Mouse (Mus musculus) MEL (cell line): ENCODE data around the gene Gm20695. TPM values are rescaled to one million over a fixed set of nuclear protein-coding genes. Genes with fewer than 3 reads are reported as not detected.

Experiments used
- DNase-seq: peaks from one replicate; pipeline ENCODE4 v3.0.0; 2011; ENCODE audit warnings: low read depth, low spot score
- H3K27ac ChIP-seq: 2 replicates; pipeline ENCODE4 v1.5.1; 2012; ENCODE audit warnings: low read depth, mild to moderate bottlenecking, control low read depth, low read length, moderate library complexity; ENCODE audit not compliant: control insufficient read depth
- H3K27me3 ChIP-seq, 2 experiments: fragments of 150-350 bp in 1 of 2; sonication (generic) in 1 of 2; 2 replicates each; pipeline ENCODE4 v1.6.1; 2012; ENCODE audit warnings: low read length in 2 of 2, mild to moderate bottlenecking in 2 of 2, improper control_type of control experiment in 1 of 2, moderate library complexity in 1 of 2; ENCODE audit not compliant: insufficient read depth in 2 of 2, control insufficient read depth in 1 of 2
- H3K36me3 ChIP-seq, 2 experiments: 2 replicates each; pipeline ENCODE4 v1.6.1; 2012 to 2014; ENCODE audit warnings: low read length in 2 of 2, improper control_type of control experiment in 1 of 2, inconsistent platforms in 1 of 2, mild to moderate bottlenecking in 1 of 2; ENCODE audit not compliant: insufficient read depth in 2 of 2, control insufficient read depth in 1 of 2
- H3K4me1 ChIP-seq, 2 experiments: fragments of 150-350 bp in 1 of 2; sonication (generic) in 1 of 2; 2 replicates each; pipeline ENCODE4 v1.6.1; 2012; ENCODE audit warnings: low read length in 2 of 2, improper control_type of control experiment in 1 of 2, mild to moderate bottlenecking in 1 of 2; ENCODE audit not compliant: insufficient read depth in 2 of 2, control insufficient read depth in 1 of 2
- H3K4me3 ChIP-seq, 2 experiments: fragments of 150-350 bp in 1 of 2; sonication (generic) in 1 of 2; 2 replicates each; pipeline ENCODE4 v1.5.1; 2012; ENCODE audit warnings: low read depth in 2 of 2, low read length in 2 of 2, mild to moderate bottlenecking in 2 of 2, moderate library complexity in 2 of 2, control low read depth in 1 of 2, improper control_type of control experiment in 1 of 2; ENCODE audit not compliant: control insufficient read depth in 1 of 2, insufficient read depth in 1 of 2
- H3K79me2 ChIP-seq: 2 replicates; pipeline ENCODE4 v1.6.1; 2012; ENCODE audit warnings: mild to moderate bottlenecking, low read length, moderate library complexity; ENCODE audit not compliant: control insufficient read depth, poor library complexity, insufficient read depth
- H3K9ac ChIP-seq: 2 replicates; pipeline ENCODE4 v1.6.1; 2012; ENCODE audit warnings: low read depth, mild to moderate bottlenecking, control low read depth, low read length, moderate library complexity; ENCODE audit not compliant: control insufficient read depth, poor library complexity, severe bottlenecking
- H3K9me3 ChIP-seq: fragments of 150-350 bp; sonication (generic); replicated peaks from 2 replicates; pipeline ENCODE4 v1.6.1; 2012; ENCODE audit warnings: mild to moderate bottlenecking, low read length, improper control_type of control experiment, moderate library complexity; ENCODE audit not compliant: insufficient read depth
- CHD1 ChIP-seq: IDR thresholded peaks from 2 replicates; pipeline ENCODE4 v1.6.1; 2012; ENCODE audit warnings: low read depth, mild to moderate bottlenecking, inconsistent platforms, low read length, improper control_type of control experiment
- CTCF ChIP-seq, 3 experiments: IDR thresholded peaks in 2 of 3; conservative IDR thresholded peaks in 1 of 3; 2 replicates each; pipeline ENCODE4 v1.5.1; 2011 to 2012; ENCODE audit warnings: low read length in 3 of 3, low read depth in 2 of 3, mild to moderate bottlenecking in 2 of 3, improper control_type of control experiment in 1 of 3, inconsistent platforms in 1 of 3, mixed read lengths in 1 of 3, moderate library complexity in 1 of 3; ENCODE audit not compliant: control insufficient read depth in 1 of 3, insufficient read depth in 1 of 3, poor library complexity in 1 of 3, severe bottlenecking in 1 of 3
- EP300 ChIP-seq, 2 experiments: IDR thresholded peaks; 2 replicates each; pipeline ENCODE4 v1.6.1; 2011; ENCODE audit warnings: improper control_type of control experiment in 2 of 2, low read length in 2 of 2, low read depth in 1 of 2, mild to moderate bottlenecking in 1 of 2
- ETS1 ChIP-seq: IDR thresholded peaks from 2 replicates; pipeline ENCODE4 v1.6.1; 2012; ENCODE audit warnings: low read depth, mild to moderate bottlenecking, inconsistent platforms, low read length, improper control_type of control experiment, moderate library complexity
- GABPA ChIP-seq: IDR thresholded peaks from 2 replicates; pipeline ENCODE4 v1.6.1; 2012; ENCODE audit warnings: low read depth, mild to moderate bottlenecking, inconsistent platforms, low read length, improper control_type of control experiment, moderate library complexity
- GATA1 ChIP-seq: IDR thresholded peaks from 2 replicates; pipeline ENCODE4 v1.6.1; 2011; ENCODE audit warnings: low read depth, low read length, improper control_type of control experiment
- MAFK ChIP-seq: IDR thresholded peaks from 2 replicates; pipeline ENCODE4 v1.6.1; 2011; ENCODE audit warnings: low read depth, mild to moderate bottlenecking, low read length, improper control_type of control experiment, borderline replicate concordance
- MAX ChIP-seq: IDR thresholded peaks from 2 replicates; pipeline ENCODE4 v1.6.1; 2011; ENCODE audit warnings: low read length, improper control_type of control experiment
- MXI1 ChIP-seq: IDR thresholded peaks from 2 replicates; pipeline ENCODE4 v1.6.1; 2011; ENCODE audit warnings: mild to moderate bottlenecking, low read depth, low read length, improper control_type of control experiment
- MYB ChIP-seq: IDR thresholded peaks from 2 replicates; pipeline ENCODE4 v1.6.1; 2011; ENCODE audit warnings: mild to moderate bottlenecking, low read depth, low read length, improper control_type of control experiment
- MYC ChIP-seq: IDR thresholded peaks from 2 replicates; pipeline ENCODE4 v1.6.1; 2011; ENCODE audit warnings: low read depth, mild to moderate bottlenecking, low read length, improper control_type of control experiment, moderate library complexity
- NELFE ChIP-seq: IDR thresholded peaks from 2 replicates; pipeline ENCODE4 v1.6.1; 2011; ENCODE audit warnings: low read depth, low read length, improper control_type of control experiment
- POLR2AphosphoS2 ChIP-seq: IDR thresholded peaks from 2 replicates; pipeline ENCODE4 v1.6.1; 2011; ENCODE audit warnings: low read length, improper control_type of control experiment
- RAD21 ChIP-seq: IDR thresholded peaks from 2 replicates; pipeline ENCODE4 v1.6.1; 2011; ENCODE audit warnings: mild to moderate bottlenecking, low read depth, low read length, improper control_type of control experiment
- SIN3A ChIP-seq: IDR thresholded peaks from 2 replicates; pipeline ENCODE4 v1.6.1; 2012; ENCODE audit warnings: low read length, improper control_type of control experiment, inconsistent platforms
- TAL1 ChIP-seq: IDR thresholded peaks from 2 replicates; pipeline ENCODE4 v1.6.1; 2012; ENCODE audit warnings: mild to moderate bottlenecking, inconsistent platforms, low read length, moderate library complexity, mixed read lengths
- USF1 ChIP-seq: IDR thresholded peaks from 2 replicates; pipeline ENCODE4 v1.6.1; 2014; ENCODE audit warnings: low read depth, mild to moderate bottlenecking, inconsistent platforms, low read length, improper control_type of control experiment, moderate library complexity
- ZC3H11A ChIP-seq: IDR thresholded peaks from 2 replicates; pipeline ENCODE4 v1.6.1; 2012; ENCODE audit warnings: low read depth, mild to moderate bottlenecking, inconsistent platforms, low read length, improper control_type of control experiment
- ZKSCAN1 ChIP-seq: IDR thresholded peaks from 2 replicates; pipeline ENCODE4 v1.6.1; 2012; ENCODE audit warnings: low read depth, mild to moderate bottlenecking, inconsistent platforms, low read length, improper control_type of control experiment, moderate library complexity
- ZMIZ1 ChIP-seq: IDR thresholded peaks from 2 replicates; pipeline ENCODE4 v1.6.1; 2012; ENCODE audit warnings: low read depth, mild to moderate bottlenecking, inconsistent platforms, low read length, improper control_type of control experiment, moderate library complexity
- polyA plus RNA-seq, 2 experiments: library from polyadenylated mRNA; stranded (reverse) in 1 of 2; unstranded in 1 of 2; fragments of >175 nt in 1 of 2; fragments of >200 nt in 1 of 2; gene quantifications; 2 replicates each; pipeline versions ENCODE4 v1.2.1 to v1.2.4; 2012; ENCODE audit warnings: low replicate concordance in 2 of 2, low read depth in 1 of 2; ENCODE audit not compliant: insufficient read length in 2 of 2, insufficient read depth in 1 of 2, missing spikeins in 1 of 2
- total RNA-seq: library from RNA; depleted of rRNA; stranded (reverse); fragments of 300-350 nt; gene quantifications from 2 replicates; pipeline ENCODE4 v1.2.3, GENCODE M21; 2012

The Gm20695 gene
- total and polyA plus RNA-seq, 3 experiments: 0.62 TPM; not detected in 2

DNA sequence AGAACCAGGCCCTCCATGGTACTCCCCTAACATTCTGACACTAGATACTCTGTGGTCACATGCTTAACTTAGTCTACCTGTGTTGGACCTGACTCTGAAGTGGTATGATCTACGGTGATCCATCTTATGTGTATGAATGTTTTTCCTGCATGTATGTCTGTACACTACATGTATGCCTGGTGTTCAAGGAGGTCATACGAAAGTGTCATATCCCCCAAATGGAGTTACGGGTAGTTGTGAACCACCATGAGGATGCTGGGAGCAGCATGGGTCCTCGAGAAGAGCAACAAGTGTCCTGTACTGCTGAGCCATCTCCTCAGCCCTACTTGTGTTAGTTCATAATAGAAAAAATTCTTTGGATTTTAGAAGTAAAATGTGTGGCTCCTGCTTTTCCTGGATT is 8.1 kb upstream of the Gm20695 start:
- H3K27ac ChIP-seq: no peak overlapping the region
- TF ChIP-seq MYB: no peak
- no peak for TF ChIP-seq GABPA
- TF ChIP-seq MAFK: no peak
- no peak for TF ChIP-seq POLR2AphosphoS2
- no peak for TF ChIP-seq ZMIZ1
- TF ChIP-seq RAD21: no peak
- no peak for TF ChIP-seq TAL1
- TF ChIP-seq USF1: no peak
- TF ChIP-seq ZKSCAN1: no peak
- no peak for TF ChIP-seq CTCF (IDR thresholded peaks at IDR 0.05 in 2 of 3, conservative IDR thresholded peaks at IDR 0.05 in 1 of 3; ENCODE audit: control insufficient read depth in 1 of 3, insufficient read depth in 1 of 3, low read depth in 2 of 3, low read length in 3 of 3, poor library complexity in 1 of 3, severe bottlenecking in 1 of 3)
- TF ChIP-seq EP300 (IDR thresholded peaks at IDR 0.05; ENCODE audit: low read depth in 1 of 2, low read length in 2 of 2): no peak
- TF ChIP-seq, all 39 proteins: peak for 0
- no peaks in the 10 kb centered on the region for H3K27me3 ChIP-seq
- no peak overlapping the region for H3K9ac ChIP-seq
- H3K4me3 ChIP-seq: no peak overlapping the region
- H3K9me3 ChIP-seq: no peaks in the 10 kb centered on the region
- no peaks in the 10 kb centered on the region; a peak in 1 of 4 replicates for H3K36me3 ChIP-seq
- H3K4me1 ChIP-seq: no peaks in the 10 kb centered on the region
- no peak for DNase-seq
- H3K79me2 ChIP-seq: no peaks in the 10 kb centered on the region

DNA sequence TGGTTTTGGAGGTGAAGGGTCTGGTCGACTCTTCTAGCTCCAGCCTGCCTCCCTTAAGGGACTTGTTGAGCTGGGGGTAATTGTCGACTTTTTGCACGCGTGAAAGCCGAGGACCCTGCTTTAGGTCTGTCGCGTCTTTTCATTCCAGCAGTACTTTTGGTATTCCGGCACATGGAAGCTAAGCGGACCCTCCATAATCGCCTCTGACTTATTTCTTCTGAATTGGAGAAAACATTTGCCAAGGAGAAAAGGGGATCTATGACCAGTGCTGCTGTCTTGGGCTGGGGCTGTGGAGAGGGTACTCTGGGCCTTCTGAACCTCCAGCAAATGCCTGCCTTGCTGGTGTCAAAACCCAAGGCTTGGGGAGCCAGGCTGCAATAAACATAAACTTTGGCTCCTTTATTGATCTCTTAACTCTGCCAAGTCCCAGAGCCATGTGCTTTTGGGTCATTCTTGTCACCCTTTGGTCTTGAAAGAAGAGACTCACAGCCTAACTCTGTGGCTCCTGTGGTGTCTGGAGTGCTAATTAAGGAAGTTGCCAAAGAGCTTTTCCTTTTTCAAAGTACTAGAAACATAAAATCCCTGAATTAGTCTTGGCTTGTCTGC is 720 bp downstream of the Gm20695 start:
- peak; percentile 72 for DNase-seq
- peak overlapping the region; percentile 39 for H3K27ac ChIP-seq
- no peaks in the 10 kb centered on the region for H3K9me3 ChIP-seq
- peaks cover 34% of the 10 kb centered on the region for H3K79me2 ChIP-seq
- no peaks in the 10 kb centered on the region for H3K27me3 ChIP-seq
- peak overlapping the region; percentile 76 to 91 for H3K4me3 ChIP-seq
- peak; percentile 69 for TF ChIP-seq MAX
- TF ChIP-seq CHD1: no peak
- TF ChIP-seq ETS1: no peak
- TF ChIP-seq SIN3A: peak; percentile 68
- peak; percentile 53; the same call in 1 of the 2 replicates for TF ChIP-seq MYC
- peak; percentile 40; the same call in 1 of the 2 replicates for TF ChIP-seq MXI1
- TF ChIP-seq ZC3H11A: no peak
- TF ChIP-seq NELFE: 0 out of 2 replicates have a peak, but pooled peaks have one; percentile 23
- no peak for TF ChIP-seq GATA1
- no peak for TF ChIP-seq MYB
- H3K9ac ChIP-seq: peak overlapping the region; percentile 95
- H3K4me1 ChIP-seq: peaks cover 4 to 5% of the 10 kb centered on the region in 2 experiments; a peak in 3 of 4 replicates
- peaks cover 0 to 10% of the 10 kb centered on the region in 2 experiments; a peak in 3 of 4 replicates for H3K36me3 ChIP-seq
